Mouse (Mus musculus) G1E (cell line): ENCODE results near the gene Acvr2b. TPM values are rescaled to one million over a fixed set of nuclear protein-coding genes. Genes with fewer than 3 reads are reported as not detected.

Experiments used
- ATAC-seq: 2 replicates; pipeline ENCODE4 v1.8.0; 2016; ENCODE audit warnings: mild to moderate bottlenecking; ENCODE audit not compliant: insufficient number of reproducible peaks, poor library complexity, low FRiP score, severe bottlenecking; ENCODE audit errors: extremely low read depth
- DNase-seq: peaks from one replicate; pipeline ENCODE4 v3.0.0; 2012; ENCODE audit warnings: low spot score
- H3K27me3 ChIP-seq: 2 replicates; pipeline ENCODE4 v1.6.1; 2012; ENCODE audit warnings: mild to moderate bottlenecking, low read length, inconsistent platforms; ENCODE audit not compliant: insufficient read depth
- H3K36me3 ChIP-seq: replicated peaks from 2 replicates; pipeline ENCODE3; 2012; ENCODE audit warnings: mild to moderate bottlenecking, inconsistent platforms
- H3K4me1 ChIP-seq: 2 replicates; pipeline ENCODE4 v1.6.1; 2012; ENCODE audit warnings: low read depth, low read length, inconsistent platforms, mixed read lengths; ENCODE audit not compliant: insufficient read depth
- H3K4me3 ChIP-seq: 2 replicates; pipeline ENCODE4 v1.5.1; 2012; ENCODE audit warnings: low read depth, mild to moderate bottlenecking, inconsistent platforms, low read length, moderate library complexity, mixed read lengths
- H3K9me3 ChIP-seq: replicated peaks from 2 replicates; pipeline ENCODE4 v1.6.1; 2012; ENCODE audit warnings: inconsistent platforms
- CTCF ChIP-seq: IDR thresholded peaks from 2 replicates; pipeline ENCODE4 v1.5.1; 2012; ENCODE audit warnings: low read depth, low read length, inconsistent platforms, mixed read lengths
- GATA1 ChIP-seq: IDR thresholded peaks from 2 replicates; pipeline ENCODE4 v1.6.1; 2012; ENCODE audit warnings: borderline replicate concordance, low read length, inconsistent platforms, mixed read lengths
- GATA2 ChIP-seq: IDR thresholded peaks from 2 replicates; pipeline ENCODE4 v1.6.1; 2012; ENCODE audit warnings: low read depth, low read length, inconsistent platforms, borderline replicate concordance
- POLR2AphosphoS5 ChIP-seq: IDR thresholded peaks from 2 replicates; pipeline ENCODE4 v1.6.1; 2012; ENCODE audit warnings: low read depth, low read length, inconsistent platforms; ENCODE audit not compliant: insufficient replicate concordance
- TAL1 ChIP-seq: conservative IDR thresholded peaks from 2 replicates; pipeline ENCODE4 v1.6.1; 2012; ENCODE audit warnings: low read depth, low read length, inconsistent platforms, mixed read lengths
- polyA plus RNA-seq: library from polyadenylated mRNA; stranded (reverse); fragments of >175 nt; gene quantifications from 2 replicates; pipeline ENCODE4 v1.2.3, GENCODE M21; 2012
- total RNA-seq, 2 experiments: library from RNA; stranded (forward) in 1 of 2; stranded (reverse) in 1 of 2; fragments of 200-1000 nt in 1 of 2; fragments of >200 nt in 1 of 2; fragmentation: Nextera tagmentation in 1 of 2; gene quantifications; 2 replicates each; pipeline ENCODE4 v1.2.3; 2014 to 2017

The Acvr2b gene
- total and polyA plus RNA-seq, 3 experiments, result 3.2 to 5.0 (median 3.3) TPM

GRCm38 (mm10) chr9:119483554-119484353, 81.8 kb downstream of the Acvr2b start:
- ATAC-seq (no peak), DNase-seq (no peak)
- Histone ChIP-seq H3K9me3 (peaks cover 59% of the 10 kb centered on the region), H3K27me3 (no peaks in the 10 kb centered on the region; the same call in 1 of the 2 replicates), H3K4me3 (no peak overlapping the region; the same call in 1 of the 2 replicates), H3K36me3 (no peaks in the 10 kb centered on the region), H3K4me1 (no peaks in the 10 kb centered on the region)
- TF ChIP-seq POLR2AphosphoS5 (no peak), GATA1 (no peak), GATA2 (no peak), CTCF (no peak), TAL1 (no peak)

- Histone ChIP-seq H3K36me3 (no peaks in the 10 kb centered on the region), H3K4me3 (no peak overlapping the region), H3K4me1 (no peaks in the 10 kb centered on the region), H3K27me3 (no peaks in the 10 kb centered on the region; the same call in 1 of the 2 replicates), H3K9me3 (peaks cover 62% of the 10 kb centered on the region)
- TF ChIP-seq POLR2AphosphoS5 (no peak), GATA2 (no peak), CTCF (no peak), TAL1 (no peak), GATA1 (no peak)
- DNase-seq, result no peak
- no peak for ATAC-seq
Measured at GRCm38 (mm10) chr9:119484420-119484819, 82.5 kb downstream of the Acvr2b start.

Other genes with a start within 250 kb of the Acvr2b start
- gene Acaa1b, start 245.0 kb upstream of the Acvr2b start, total RNA-seq (2014; fragmentation: Nextera tagmentation), result not detected in 2 replicates
- gene Acaa1b, start 245.0 kb upstream of the Acvr2b start, total RNA-seq (2017), result 0.06 TPM in 1 of 2 replicates, not detected in the other
- not detected in 2 replicates for gene Acaa1b, start 245.0 kb upstream of the Acvr2b start, polyA plus RNA-seq
- not detected in 2 replicates for gene Gm47289, start 243.0 kb upstream of the Acvr2b start, total RNA-seq (2014; fragmentation: Nextera tagmentation)
- 0.11 TPM in 1 of 2 replicates, not detected in the other for gene Gm47289, start 243.0 kb upstream of the Acvr2b start, total RNA-seq (2017)
- gene Gm47289, start 243.0 kb upstream of the Acvr2b start, polyA plus RNA-seq, result not detected in 2 replicates
- not detected in 2 replicates for gene Slc22a13, start 193.0 kb upstream of the Acvr2b start, total RNA-seq (2014; fragmentation: Nextera tagmentation)
- not detected in 2 replicates for gene Slc22a13, start 193.0 kb upstream of the Acvr2b start, total RNA-seq (2017)
- not detected in 2 replicates for gene Slc22a13, start 193.0 kb upstream of the Acvr2b start, polyA plus RNA-seq
- gene Oxsr1, start 79.7 kb upstream of the Acvr2b start, total RNA-seq (2014; fragmentation: Nextera tagmentation), result 35.4 and 59.7 TPM in 2 replicates
- 53.5 and 56.3 TPM in 2 replicates for gene Oxsr1, start 79.7 kb upstream of the Acvr2b start, total RNA-seq (2017)
- gene Oxsr1, start 79.7 kb upstream of the Acvr2b start, polyA plus RNA-seq, result 14.7 and 18.2 TPM in 2 replicates
- gene Acaa1a, start 62.4 kb upstream of the Acvr2b start, total RNA-seq (2014; fragmentation: Nextera tagmentation), result 14.2 and 18.1 TPM in 2 replicates
- gene Acaa1a, start 62.4 kb upstream of the Acvr2b start, total RNA-seq (2017), result 30.7 and 31.9 TPM in 2 replicates
- 53.4 and 71.2 TPM in 2 replicates for gene Acaa1a, start 62.4 kb upstream of the Acvr2b start, polyA plus RNA-seq
- 24.4 and 31.3 TPM in 2 replicates for gene Myd88, start 60.7 kb upstream of the Acvr2b start, total RNA-seq (2014; fragmentation: Nextera tagmentation)
- gene Myd88, start 60.7 kb upstream of the Acvr2b start, total RNA-seq (2017), result 26.0 and 27.0 TPM in 2 replicates
- 8.9 and 12.3 TPM in 2 replicates for gene Myd88, start 60.7 kb upstream of the Acvr2b start, polyA plus RNA-seq
- 20.0 and 23.7 TPM in 2 replicates for gene Xylb, start 44.7 kb upstream of the Acvr2b start, total RNA-seq (2014; fragmentation: Nextera tagmentation)
- 9.9 and 10.3 TPM in 2 replicates for gene Xylb, start 44.7 kb upstream of the Acvr2b start, total RNA-seq (2017)
- gene Xylb, start 44.7 kb upstream of the Acvr2b start, polyA plus RNA-seq, result 7.7 and 8.1 TPM in 2 replicates
- not detected in 2 replicates for gene Slc22a14, start 36.6 kb upstream of the Acvr2b start, total RNA-seq (2014; fragmentation: Nextera tagmentation)
- not detected in 2 replicates for gene Slc22a14, start 36.6 kb upstream of the Acvr2b start, total RNA-seq (2017)
- not detected in 2 replicates for gene Slc22a14, start 36.6 kb upstream of the Acvr2b start, polyA plus RNA-seq
- gene Exog, start 42.8 kb downstream of the Acvr2b start, total RNA-seq (2014; fragmentation: Nextera tagmentation), result 13.0 and 15.0 TPM in 2 replicates
- gene Exog, start 42.8 kb downstream of the Acvr2b start, total RNA-seq (2017), result 4.9 and 5.9 TPM in 2 replicates
- 1.7 and 2.8 TPM in 2 replicates for gene Exog, start 42.8 kb downstream of the Acvr2b start, polyA plus RNA-seq
- gene Scn5a, start 176.9 kb downstream of the Acvr2b start, total RNA-seq (2014; fragmentation: Nextera tagmentation), result not detected in 2 replicates
- gene Scn5a, start 176.9 kb downstream of the Acvr2b start, total RNA-seq (2017), result under 0.01 and 0.27 TPM in 2 replicates
- gene Scn5a, start 176.9 kb downstream of the Acvr2b start, polyA plus RNA-seq, result not detected in 2 replicates